Mouse (Mus musculus) heart, embryonic 14.5 days (tissue): Measurements from ENCODE around the gene Mcoln1. TPM values are rescaled to one million over a fixed set of nuclear protein-coding genes. Genes with fewer than 3 reads are reported as not detected.

Experiments
- ATAC-seq: fragments of 200-750 bp; cut with Nextera tagmentation; 2 replicates; pipeline ENCODE4 v1.8.0; 2017; ENCODE audit warnings: low read depth, moderate TSS enrichment; ENCODE audit not compliant: insufficient number of reproducible peaks, insufficient read depth, low FRiP score
- H3K27ac ChIP-seq, 2 experiments: fragments of 200-500 bp in 1 of 2; fragments of 300-500 bp in 1 of 2; sonication (generic) in 1 of 2; replicated peaks in 1 of 2; 2 replicates each; pipeline ENCODE4 v1.5.1; 2012 to 2014; ENCODE audit warnings: low read depth in 2 of 2, low read length in 2 of 2, control low read depth in 1 of 2, mild to moderate bottlenecking in 1 of 2, mixed read lengths in 1 of 2; ENCODE audit not compliant: control insufficient read depth in 1 of 2, insufficient read depth in 1 of 2
- H3K27me3 ChIP-seq: fragments of 300-500 bp; sonication (generic); 2 replicates; pipeline ENCODE4 v1.6.1; 2014; ENCODE audit warnings: mild to moderate bottlenecking, low read length, control low read depth; ENCODE audit not compliant: control insufficient read depth, insufficient read depth
- H3K36me3 ChIP-seq: fragments of 300-500 bp; sonication (generic); 2 replicates; pipeline ENCODE4 v1.6.1; 2014; ENCODE audit warnings: mild to moderate bottlenecking, control low read depth, low read length, mixed read lengths; ENCODE audit not compliant: control insufficient read depth, insufficient read depth
- H3K4me1 ChIP-seq, 2 experiments: fragments of 200-500 bp in 1 of 2; fragments of 300-500 bp in 1 of 2; sonication (generic) in 1 of 2; 2 replicates each; pipeline ENCODE4 v1.6.1; 2012 to 2014; ENCODE audit warnings: low read length in 2 of 2, control low read depth in 1 of 2, mixed read lengths in 1 of 2; ENCODE audit not compliant: control insufficient read depth in 2 of 2, insufficient read depth in 2 of 2
- H3K4me2 ChIP-seq: fragments of 300-500 bp; sonication (generic); 2 replicates; pipeline ENCODE4 v1.6.1; 2014; ENCODE audit warnings: mild to moderate bottlenecking, low read length
- H3K4me3 ChIP-seq, 2 experiments: fragments of 200-500 bp in 1 of 2; fragments of 300-500 bp in 1 of 2; sonication (generic) in 1 of 2; 2 replicates each; pipeline ENCODE4 v1.5.1; 2012 to 2014; ENCODE audit warnings: low read length in 2 of 2, mild to moderate bottlenecking in 2 of 2, control low read depth in 1 of 2, low read depth in 1 of 2, moderate library complexity in 1 of 2; ENCODE audit not compliant: control insufficient read depth in 1 of 2, insufficient read depth in 1 of 2
- H3K9ac ChIP-seq: fragments of 300-500 bp; sonication (generic); 2 replicates; pipeline ENCODE4 v1.6.1; 2014; ENCODE audit warnings: mild to moderate bottlenecking, low read length
- H3K9me3 ChIP-seq: fragments of 300-500 bp; sonication (generic); 2 replicates; pipeline ENCODE4 v1.6.1; 2016; ENCODE audit warnings: low read length, control low read depth; ENCODE audit not compliant: control insufficient read depth
- WGBS: fragments of 180-500 bp; shearing (Covaris S2); extraction: QIAGEN DNeasy Blood & Tissue Kit; methylation state at CpG from one replicate; pipeline ENCODE4 v1.1.7; 2014; 5-methylcytosine and 5-hydroxymethylcytosine counted together
- polyA plus RNA-seq: library from polyadenylated mRNA; unstranded; fragments of >200 nt; fragmentation: Nextera tagmentation; extraction: Ambion mirVana; gene quantifications from 2 replicates; pipeline ENCODE4 v1.2.1, GENCODE M21; 2014

The Mcoln1 gene
- polyA plus RNA-seq, 1 experiment from 2014 or later: 38.0 TPM

GRCm38 (mm10) chr8:3468838-3469237 is 31.4 kb upstream of the Mcoln1 start:
- no peaks in the 10 kb centered on the region for H3K27me3 ChIP-seq
- no peak for ATAC-seq
- WGBS: 89% methylated on average over 1 of the region's 1 CpGs
- H3K4me2 ChIP-seq: no peak overlapping the region
- no peaks in the 10 kb centered on the region for H3K36me3 ChIP-seq
- H3K4me1 ChIP-seq: no peaks in the 10 kb centered on the region; a peak in 1 of 4 replicates
- H3K4me3 ChIP-seq: no peak overlapping the region
- no peaks in the 10 kb centered on the region for H3K9me3 ChIP-seq
- no peak overlapping the region for H3K27ac ChIP-seq
- no peak overlapping the region for H3K9ac ChIP-seq

GRCm38 (mm10) chr8:3470562-3470961 is 29.7 kb upstream of the Mcoln1 start, which contains the start of gene Tex45:
TSS of gene Tex45 (plus strand) at chr8:3470862.
- Histone ChIP-seq H3K27ac (no peak within 1 kb of the TSS), H3K9ac (no peak within 1 kb of the TSS), H3K4me1 (no peaks in the 10 kb centered on the region; a peak in 1 of 4 replicates), H3K27me3 (no peaks in the 10 kb centered on the region), H3K36me3 (no peaks in the 10 kb centered on the region), H3K4me3 (no peak within 1 kb of the TSS), H3K4me2 (no peak within 1 kb of the TSS), H3K9me3 (no peaks in the 10 kb centered on the region)
- ATAC-seq: no peak

- Histone ChIP-seq H3K9me3 (no peaks in the 10 kb centered on the region), H3K27ac (no peak overlapping the region), H3K36me3 (no peaks in the 10 kb centered on the region), H3K4me3 (peak overlapping the region; percentile 35 to 40), H3K9ac (peak overlapping the region; percentile 48; the same call in 1 of the 2 replicates), H3K4me1 (peaks cover 4 to 6% of the 10 kb centered on the region in 2 experiments; a peak in 2 of 4 replicates), H3K27me3 (no peaks in the 10 kb centered on the region), H3K4me2 (peak overlapping the region; percentile 74)
- 21% methylated on average over 37 of the region's 37 CpGs for WGBS
- no peak; the same call in 1 of the 2 replicates for ATAC-seq
Observed at GRCm38 (mm10) chr8:3475715-3476429, 24.4 kb upstream of the Mcoln1 start.

GRCm38 (mm10) chr8:3480221-3480785 is 20.0 kb upstream of the Mcoln1 start:
- no peak overlapping the region for H3K4me2 ChIP-seq
- peaks cover 7 to 9% of the 10 kb centered on the region in 2 experiments; a peak in 3 of 4 replicates for H3K4me1 ChIP-seq
- ATAC-seq: no peak
- no peaks in the 10 kb centered on the region for H3K36me3 ChIP-seq
- H3K9me3 ChIP-seq: no peaks in the 10 kb centered on the region
- no peak overlapping the region for H3K4me3 ChIP-seq
- H3K27ac ChIP-seq: no peak overlapping the region
- no peak overlapping the region for H3K9ac ChIP-seq
- 53% methylated on average over 4 of the region's 4 CpGs for WGBS
- H3K27me3 ChIP-seq: no peaks in the 10 kb centered on the region

GRCm38 (mm10) chr8:3481605-3482004 is 18.7 kb upstream of the Mcoln1 start:
- H3K9me3 ChIP-seq: no peaks in the 10 kb centered on the region
- no peak overlapping the region for H3K4me3 ChIP-seq
- H3K4me1 ChIP-seq: peaks cover 3% of the 10 kb centered on the region in 2 experiments; a peak in 1 of 4 replicates
- no peak for ATAC-seq
- no peak overlapping the region for H3K4me2 ChIP-seq
- 50% methylated on average over 5 of the region's 5 CpGs for WGBS
- H3K27me3 ChIP-seq: no peaks in the 10 kb centered on the region
- no peaks in the 10 kb centered on the region for H3K36me3 ChIP-seq
- no peak overlapping the region for H3K27ac ChIP-seq
- H3K9ac ChIP-seq: no peak overlapping the region

- no peaks in the 10 kb centered on the region for H3K9me3 ChIP-seq
- 79% methylated on average over 22 of the region's 22 CpGs for WGBS
- no peaks in the 10 kb centered on the region for H3K36me3 ChIP-seq
- no peak for ATAC-seq
- H3K9ac ChIP-seq: no peak overlapping the region
- no peak overlapping the region for H3K27ac ChIP-seq
- no peak overlapping the region for H3K4me3 ChIP-seq
- peaks cover 3% of the 10 kb centered on the region in 2 experiments; a peak in 1 of 4 replicates for H3K4me1 ChIP-seq
- no peak overlapping the region for H3K4me2 ChIP-seq
- no peaks in the 10 kb centered on the region for H3K27me3 ChIP-seq
Observed at GRCm38 (mm10) chr8:3482240-3482740, 18.0 kb upstream of the Mcoln1 start.

- Histone ChIP-seq H3K36me3 (no peaks in the 10 kb centered on the region), H3K27me3 (no peaks in the 10 kb centered on the region)
- 53% methylated on average over 7 of the region's 7 CpGs for WGBS
Observed at GRCm38 (mm10) chr8:3483546-3483945, 16.7 kb upstream of the Mcoln1 start.

More at GRCm38 (mm10) chr8:3483546-3483945, 16.7 kb upstream of the Mcoln1 start:
- no peak overlapping the region for H3K27ac ChIP-seq
- no peaks in the 10 kb centered on the region for H3K9me3 ChIP-seq
- H3K4me3 ChIP-seq: no peak overlapping the region
- no peak overlapping the region for H3K9ac ChIP-seq
- no peak overlapping the region for H3K4me2 ChIP-seq
- no peak for ATAC-seq
- H3K4me1 ChIP-seq: peaks cover 3% of the 10 kb centered on the region in 2 experiments; a peak in 1 of 4 replicates
